Mouse (Mus musculus) midbrain, embryonic 14.5 days (tissue): ENCODE results near the gene Fam107b. TPM values are rescaled to one million over a fixed set of nuclear protein-coding genes. Genes with fewer than 3 reads are reported as not detected.

ENCODE experiments used
- ATAC-seq: fragments of 200-750 bp; cut with Nextera tagmentation; 2 replicates; pipeline ENCODE4 v1.8.0; 2017; ENCODE audit warnings: moderate number of reproducible peaks, moderate library complexity; ENCODE audit not compliant: low FRiP score, low TSS enrichment
- DNase-seq: peaks from one replicate; pipeline ENCODE4 v3.0.0-alpha.2; 2015
- H3K27ac ChIP-seq: fragments of 300-500 bp; sonication (generic); replicated peaks from 2 replicates; pipeline ENCODE4 v1.5.1; 2014; ENCODE audit warnings: mild to moderate bottlenecking, low read depth, low read length, moderate library complexity
- H3K27me3 ChIP-seq: fragments of 300-500 bp; sonication (generic); 2 replicates; pipeline ENCODE4 v1.6.1; 2014; ENCODE audit warnings: low read length, control low read depth, mixed read lengths; ENCODE audit not compliant: control insufficient read depth, insufficient read depth
- H3K36me3 ChIP-seq: fragments of 300-500 bp; sonication (generic); 2 replicates; pipeline ENCODE4 v1.6.1; 2014; ENCODE audit warnings: low read length, control low read depth; ENCODE audit not compliant: control insufficient read depth, insufficient read depth
- H3K4me1 ChIP-seq: fragments of 300-500 bp; sonication (generic); 2 replicates; pipeline ENCODE4 v1.6.1; 2014; ENCODE audit warnings: mild to moderate bottlenecking, antibody characterized with exemption, low read length, control low read depth; ENCODE audit not compliant: control insufficient read depth, insufficient read depth
- H3K4me2 ChIP-seq: fragments of 300-500 bp; sonication (generic); 2 replicates; pipeline ENCODE4 v1.6.1; 2014; ENCODE audit warnings: mild to moderate bottlenecking, low read length, moderate library complexity
- H3K4me3 ChIP-seq: fragments of 300-500 bp; sonication (generic); replicated peaks from 2 replicates; pipeline ENCODE4 v1.5.1; 2014; ENCODE audit warnings: low read depth, low read length
- H3K9ac ChIP-seq: fragments of 300-500 bp; sonication (generic); replicated peaks from 2 replicates; pipeline ENCODE4 v1.6.1; 2014; ENCODE audit warnings: mild to moderate bottlenecking, low read length, moderate library complexity
- H3K9me3 ChIP-seq: fragments of 300-500 bp; sonication (generic); 2 replicates; pipeline ENCODE4 v1.6.1; 2016; ENCODE audit warnings: low read length, control low read depth, mixed read lengths; ENCODE audit not compliant: control insufficient read depth
- WGBS: fragments of 180-500 bp; shearing (Covaris S2); extraction: QIAGEN DNeasy Blood & Tissue Kit; methylation state at CpG from one replicate; pipeline ENCODE4 v1.1.7; 2014; 5-methylcytosine and 5-hydroxymethylcytosine counted together
- polyA plus RNA-seq: library from polyadenylated mRNA; unstranded; fragments of >200 nt; fragmentation: Nextera tagmentation; extraction: Ambion mirVana; gene quantifications from 2 replicates; pipeline ENCODE4 v1.2.1, GENCODE M21; 2014

Fam107b gene
- polyA plus RNA-seq, 1 experiment from 2014 or later = 49.0 TPM

DNA sequence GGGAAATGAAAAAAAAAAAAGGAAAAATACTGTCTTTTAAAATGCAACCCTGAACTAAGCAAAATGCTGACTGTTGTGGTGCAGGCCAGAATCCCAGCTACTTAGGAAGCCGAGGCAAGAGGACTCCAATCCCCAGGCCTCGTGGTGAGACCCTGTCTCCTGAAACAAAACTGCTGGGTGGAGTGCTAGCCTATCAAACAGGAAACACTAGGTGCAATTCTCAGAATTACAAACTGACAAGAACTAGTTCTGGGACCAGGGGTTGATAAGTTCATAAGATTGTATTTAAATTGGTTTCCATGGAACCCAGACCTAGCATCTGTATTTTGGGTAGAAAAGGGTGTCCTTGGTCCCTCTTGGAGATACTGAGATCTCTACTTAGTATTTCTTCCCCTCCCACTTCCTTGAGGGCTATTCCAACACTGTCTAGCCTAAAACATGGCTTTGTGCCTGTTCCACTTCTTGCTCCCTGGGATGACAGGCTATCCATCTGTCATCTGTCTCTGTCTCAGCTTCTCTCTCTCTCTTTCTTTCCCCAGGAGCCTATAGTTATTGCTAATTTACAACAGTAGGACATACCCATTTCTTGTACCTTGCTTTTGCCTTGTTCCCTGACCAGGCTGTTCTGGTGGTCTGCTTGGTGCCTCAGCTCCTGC lies 24.5 kb downstream of the Fam107b start:
- no peak overlapping the region for H3K27ac ChIP-seq
- H3K4me1 ChIP-seq = no peaks in the 10 kb centered on the region
- DNase-seq = no peak
- H3K27me3 ChIP-seq = no peaks in the 10 kb centered on the region
- H3K36me3 ChIP-seq = no peaks in the 10 kb centered on the region
- no peak for ATAC-seq
- WGBS = 68% methylated on average over 2 of the region's 2 CpGs
- H3K4me3 ChIP-seq = no peak overlapping the region
- H3K9me3 ChIP-seq = no peaks in the 10 kb centered on the region
- H3K9ac ChIP-seq = no peak overlapping the region
- no peak overlapping the region for H3K4me2 ChIP-seq

DNA sequence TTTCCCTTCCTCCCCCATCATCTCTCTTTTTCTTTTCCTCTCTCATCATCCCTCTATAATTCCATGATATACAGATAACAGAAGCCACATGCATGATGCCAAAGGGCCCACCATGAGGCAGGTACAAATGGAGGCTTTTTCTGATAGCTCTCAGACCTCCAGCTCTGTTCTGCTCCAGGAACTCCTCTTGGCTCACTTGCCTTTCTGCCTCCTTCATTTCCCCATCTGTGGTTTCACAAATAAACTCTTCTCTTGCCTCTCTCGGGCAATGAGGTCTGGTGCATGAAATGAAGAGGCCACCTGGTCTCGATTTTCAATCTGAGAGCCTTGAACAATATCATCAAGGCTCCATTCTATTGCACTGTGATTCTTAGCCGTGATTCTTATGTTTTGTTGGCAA lies 30.1 kb downstream of the Fam107b start:
- Histone ChIP-seq H3K27me3 (no peaks in the 10 kb centered on the region), H3K9ac (no peak overlapping the region), H3K4me1 (no peaks in the 10 kb centered on the region), H3K4me2 (no peak overlapping the region), H3K36me3 (no peaks in the 10 kb centered on the region), H3K4me3 (no peak overlapping the region), H3K9me3 (no peaks in the 10 kb centered on the region), H3K27ac (no peak overlapping the region)
- DNase-seq (no peak), ATAC-seq (no peak)
- 70% methylated on average over 3 of the region's 3 CpGs for WGBS

GRCm38 (mm10) chr2:3602599-3602998 lies 32.3 kb downstream of the Fam107b start:
- 87% methylated on average over 3 of the region's 3 CpGs for WGBS
- no peak overlapping the region for H3K4me2 ChIP-seq
- no peaks in the 10 kb centered on the region for H3K27me3 ChIP-seq
- H3K36me3 ChIP-seq = no peaks in the 10 kb centered on the region
- no peaks in the 10 kb centered on the region for H3K9me3 ChIP-seq
- H3K4me3 ChIP-seq = no peak overlapping the region
- H3K4me1 ChIP-seq = no peaks in the 10 kb centered on the region
- ATAC-seq (no peak), DNase-seq (no peak)
- H3K27ac ChIP-seq = no peak overlapping the region
- no peak overlapping the region for H3K9ac ChIP-seq

GRCm38 (mm10) chr2:3603181-3603580 lies 32.9 kb downstream of the Fam107b start:
- no peak for ATAC-seq
- WGBS = 88% methylated on average over 5 of the region's 5 CpGs
- Histone ChIP-seq H3K27ac (no peak overlapping the region), H3K4me1 (no peaks in the 10 kb centered on the region), H3K36me3 (no peaks in the 10 kb centered on the region), H3K9me3 (no peaks in the 10 kb centered on the region), H3K9ac (no peak overlapping the region), H3K27me3 (no peaks in the 10 kb centered on the region), H3K4me3 (no peak overlapping the region), H3K4me2 (no peak overlapping the region)
- no peak for DNase-seq

DNA sequence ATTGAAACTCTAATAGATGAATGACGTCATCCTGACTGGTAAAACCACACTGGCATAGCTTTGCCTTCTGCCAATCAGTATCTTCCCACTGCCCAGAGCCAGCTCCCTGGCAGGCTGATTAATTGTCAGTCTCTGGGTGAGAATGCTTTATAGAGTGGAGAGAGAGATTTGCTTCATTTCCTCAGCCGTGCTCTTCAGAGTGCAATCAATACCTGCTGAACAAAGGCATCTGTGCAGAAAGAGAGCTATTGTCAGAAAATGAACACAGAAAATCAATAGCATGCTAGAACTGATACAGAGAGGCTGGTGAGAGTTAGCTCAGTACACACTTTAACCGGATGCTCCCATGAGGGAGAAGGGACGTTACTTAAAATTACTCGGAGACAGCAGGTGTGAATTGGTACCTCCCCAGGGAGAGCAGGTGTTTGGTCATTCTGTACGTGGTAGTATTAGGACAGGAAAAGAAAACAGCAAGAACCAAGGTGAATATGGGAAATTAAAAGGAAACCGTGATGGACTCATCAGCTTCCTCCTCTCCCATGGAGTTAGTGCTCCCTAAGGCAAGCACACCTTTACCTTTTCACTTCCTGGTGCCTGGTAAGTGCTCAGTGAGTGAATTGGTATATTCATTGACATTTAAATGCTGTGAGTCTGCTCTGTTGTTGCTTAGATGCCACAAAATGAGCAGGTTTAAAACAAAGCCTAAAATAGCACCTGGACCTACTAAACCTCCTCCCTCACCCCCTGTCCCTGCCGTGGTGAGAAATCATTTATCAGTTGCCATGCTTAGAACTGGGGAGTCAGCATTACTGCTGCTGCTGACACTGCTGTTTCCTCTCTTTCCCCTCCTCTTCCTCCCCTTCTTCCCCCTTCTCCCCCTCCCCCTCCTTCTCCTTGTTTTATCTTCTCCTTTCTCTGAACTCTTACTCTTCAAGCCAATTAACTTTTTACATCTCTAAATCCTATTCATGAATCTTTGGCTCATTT lies 38.9 kb downstream of the Fam107b start:
- no peak overlapping the region for H3K4me3 ChIP-seq
- DNase-seq (peak; percentile 39), ATAC-seq (no peak)
- H3K9me3 ChIP-seq = no peaks in the 10 kb centered on the region
- H3K4me1 ChIP-seq = no peaks in the 10 kb centered on the region
- H3K27me3 ChIP-seq = no peaks in the 10 kb centered on the region
- H3K9ac ChIP-seq = no peak overlapping the region
- 54% methylated on average over 8 of the region's 8 CpGs for WGBS
- no peaks in the 10 kb centered on the region for H3K36me3 ChIP-seq
- no peak overlapping the region for H3K4me2 ChIP-seq
- H3K27ac ChIP-seq = 0 out of 2 replicates have a peak overlapping the region, but pooled peaks have one; percentile 2

GRCm38 (mm10) chr2:3618446-3618845 lies 48.2 kb downstream of the Fam107b start:
- no peak for ATAC-seq

GRCm38 (mm10) chr2:3621568-3621967 lies 51.3 kb downstream of the Fam107b start:
- DNase-seq (no peak), ATAC-seq (no peak)
- Histone ChIP-seq H3K4me1 (no peaks in the 10 kb centered on the region), H3K27me3 (no peaks in the 10 kb centered on the region), H3K4me2 (no peak overlapping the region), H3K27ac (no peak overlapping the region), H3K36me3 (no peaks in the 10 kb centered on the region), H3K9me3 (no peaks in the 10 kb centered on the region), H3K4me3 (no peak overlapping the region), H3K9ac (no peak overlapping the region)
- 86% methylated on average over 6 of the region's 6 CpGs for WGBS

More at GRCm38 (mm10) chr2:3618446-3618845, 48.2 kb downstream of the Fam107b start:
- Histone ChIP-seq H3K27ac (no peak overlapping the region), H3K4me1 (no peaks in the 10 kb centered on the region), H3K27me3 (no peaks in the 10 kb centered on the region), H3K9me3 (no peaks in the 10 kb centered on the region), H3K4me2 (no peak overlapping the region), H3K36me3 (no peaks in the 10 kb centered on the region), H3K4me3 (no peak overlapping the region), H3K9ac (no peak overlapping the region)
- 92% methylated on average over 1 of the region's 1 CpGs for WGBS
- no peak for DNase-seq

DNA sequence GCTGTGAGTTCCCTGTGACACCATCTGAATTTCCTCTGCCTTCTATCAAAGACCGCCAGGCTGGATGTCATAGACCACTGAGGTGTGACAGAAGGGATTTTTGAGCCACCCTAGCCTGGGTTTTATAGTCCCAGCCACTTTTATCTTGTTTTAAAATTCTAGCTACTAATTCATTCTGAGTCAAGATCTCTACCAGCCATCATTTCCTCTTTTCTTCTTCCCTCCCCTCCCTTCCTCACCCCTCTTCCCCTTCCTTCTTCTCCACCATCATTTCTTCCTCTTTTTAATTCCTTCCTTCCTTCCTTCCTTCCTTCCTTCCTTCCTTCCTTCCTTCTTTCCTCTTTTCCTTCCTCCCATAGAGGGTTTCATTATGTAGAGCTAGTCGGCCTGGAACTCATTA lies 51.9 kb downstream of the Fam107b start:
- Histone ChIP-seq H3K27ac (no peak overlapping the region), H3K27me3 (no peaks in the 10 kb centered on the region), H3K36me3 (no peaks in the 10 kb centered on the region), H3K4me1 (no peaks in the 10 kb centered on the region), H3K4me3 (no peak overlapping the region), H3K4me2 (no peak overlapping the region), H3K9ac (no peak overlapping the region), H3K9me3 (no peaks in the 10 kb centered on the region)
- no peak for DNase-seq
- ATAC-seq = no peak
- WGBS = 78% methylated on average over 2 of the region's 2 CpGs
